Mouse (Mus musculus): ENCODE results near the gene Ptcd2. TPM values are rescaled to one million over a fixed set of nuclear protein-coding genes. Genes with fewer than 3 reads are reported as not detected.

The Ptcd2 gene
- polyA plus RNA-seq, 1 experiment, result 8.6 TPM

- TF ChIP-seq FLI1 (IDR thresholded peaks at IDR 0.05; ENCODE audit: low read length) (no peak), GATA1 (IDR thresholded peaks at IDR 0.05; ENCODE audit: borderline replicate concordance, low read length) (no peak)
- Histone ChIP-seq H3K9me3 (peaks cover 23% of the 10 kb centered on the region), H3K4me3 (replicated peaks) (no peak overlapping the region)
These were observed 36.1 kb downstream of the Ptcd2 start for GRCm38 (mm10) chr13:99308393-99308792.

GRCm38 (mm10) chr13:99307930-99308359 lies 36.6 kb downstream of the Ptcd2 start:
- peaks cover 5% of the 10 kb centered on the region for H3K4me1 ChIP-seq
- no peak overlapping the region for H3K4me3 ChIP-seq (replicated peaks)
- TF ChIP-seq GATA1 (IDR thresholded peaks at IDR 0.05; ENCODE audit: borderline replicate concordance, low read length) (no peak), FLI1 (IDR thresholded peaks at IDR 0.05; ENCODE audit: low read length) (no peak)
- H3K36me3 ChIP-seq (replicated peaks; ENCODE audit: low read length), result no peaks in the 10 kb centered on the region
- peaks cover 23% of the 10 kb centered on the region for H3K9me3 ChIP-seq
- peaks cover 18% of the 10 kb centered on the region for H3K27me3 ChIP-seq (replicated peaks)

More at GRCm38 (mm10) chr13:99308393-99308792, 36.1 kb downstream of the Ptcd2 start:
- Histone ChIP-seq H3K27me3 (replicated peaks) (peaks cover 17% of the 10 kb centered on the region), H3K4me1 (peaks cover 9% of the 10 kb centered on the region), H3K36me3 (replicated peaks; ENCODE audit: low read length) (no peaks in the 10 kb centered on the region)

- H3K4me3 ChIP-seq (replicated peaks), result no peak overlapping the region
- TF ChIP-seq FLI1 (IDR thresholded peaks at IDR 0.05; ENCODE audit: low read length) (no peak), GATA1 (IDR thresholded peaks at IDR 0.05; ENCODE audit: borderline replicate concordance, low read length) (no peak)
These were observed 38.3 kb downstream of the Ptcd2 start for GRCm38 (mm10) chr13:99306164-99306563.

GRCm38 (mm10) chr13:99305186-99305585 lies 39.3 kb downstream of the Ptcd2 start:
- no peaks in the 10 kb centered on the region for H3K36me3 ChIP-seq (replicated peaks; ENCODE audit: low read length)
- H3K4me1 ChIP-seq, result no peaks in the 10 kb centered on the region
- no peak for TF ChIP-seq FLI1 (IDR thresholded peaks at IDR 0.05; ENCODE audit: low read length)
- no peak for TF ChIP-seq GATA1 (IDR thresholded peaks at IDR 0.05; ENCODE audit: borderline replicate concordance, low read length)

More at GRCm38 (mm10) chr13:99306164-99306563, 38.3 kb downstream of the Ptcd2 start:
- H3K36me3 ChIP-seq (replicated peaks; ENCODE audit: low read length), result no peaks in the 10 kb centered on the region
- peaks cover 22% of the 10 kb centered on the region for H3K9me3 ChIP-seq
- H3K4me1 ChIP-seq, result no peaks in the 10 kb centered on the region
- peaks cover 25% of the 10 kb centered on the region for H3K27me3 ChIP-seq (replicated peaks)

GRCm38 (mm10) chr13:99304365-99304764 lies 40.1 kb downstream of the Ptcd2 start:
- H3K4me1 ChIP-seq, result peaks cover 2% of the 10 kb centered on the region
- peaks cover 24% of the 10 kb centered on the region for H3K27me3 ChIP-seq (replicated peaks)
- H3K36me3 ChIP-seq (replicated peaks; ENCODE audit: low read length), result no peaks in the 10 kb centered on the region
- no peak overlapping the region for H3K4me3 ChIP-seq (replicated peaks)
- TF ChIP-seq FLI1 (IDR thresholded peaks at IDR 0.05; ENCODE audit: low read length) (no peak), GATA1 (IDR thresholded peaks at IDR 0.05; ENCODE audit: borderline replicate concordance, low read length) (no peak)
- H3K9me3 ChIP-seq, result peaks cover 12% of the 10 kb centered on the region

More at GRCm38 (mm10) chr13:99305186-99305585, 39.3 kb downstream of the Ptcd2 start:
- peaks cover 18% of the 10 kb centered on the region for H3K9me3 ChIP-seq
- no peak overlapping the region for H3K4me3 ChIP-seq (replicated peaks)
- peaks cover 23% of the 10 kb centered on the region for H3K27me3 ChIP-seq (replicated peaks)

GRCm38 (mm10) chr13:99303846-99304245 lies 40.7 kb downstream of the Ptcd2 start:
- Histone ChIP-seq H3K36me3 (replicated peaks; ENCODE audit: low read length) (no peaks in the 10 kb centered on the region), H3K4me3 (replicated peaks) (no peak overlapping the region), H3K27me3 (replicated peaks) (peaks cover 25% of the 10 kb centered on the region), H3K9me3 (peaks cover 7% of the 10 kb centered on the region; the same call in 1 of the 2 replicates), H3K4me1 (peaks cover 5% of the 10 kb centered on the region)
- TF ChIP-seq FLI1 (IDR thresholded peaks at IDR 0.05; ENCODE audit: low read length) (no peak), GATA1 (IDR thresholded peaks at IDR 0.05; ENCODE audit: borderline replicate concordance, low read length) (no peak)

- TF ChIP-seq FLI1 (IDR thresholded peaks at IDR 0.05; ENCODE audit: low read length), result no peak
- TF ChIP-seq GATA1 (IDR thresholded peaks at IDR 0.05; ENCODE audit: borderline replicate concordance, low read length), result no peak
- peaks cover 6% of the 10 kb centered on the region for H3K9me3 ChIP-seq
- H3K36me3 ChIP-seq (replicated peaks; ENCODE audit: low read length), result no peaks in the 10 kb centered on the region
- H3K27me3 ChIP-seq (replicated peaks), result peaks cover 16% of the 10 kb centered on the region
- H3K4me3 ChIP-seq (replicated peaks), result no peak overlapping the region
- H3K4me1 ChIP-seq, result peaks cover 5% of the 10 kb centered on the region
These were observed 44.6 kb downstream of the Ptcd2 start for GRCm38 (mm10) chr13:99299921-99300320.

- Histone ChIP-seq H3K27me3 (replicated peaks) (no peaks in the 10 kb centered on the region), H3K4me1 (0 out of 2 replicates have a peak, but pooled peaks cover under 1% of the 10 kb centered on the region), H3K4me3 (replicated peaks) (no peak overlapping the region), H3K9me3 (peaks cover 23% of the 10 kb centered on the region), H3K36me3 (replicated peaks; ENCODE audit: low read length) (no peaks in the 10 kb centered on the region)
- TF ChIP-seq GATA1 (IDR thresholded peaks at IDR 0.05; ENCODE audit: borderline replicate concordance, low read length) (no peak), FLI1 (IDR thresholded peaks at IDR 0.05; ENCODE audit: low read length) (no peak)
These were observed 50.3 kb downstream of the Ptcd2 start for GRCm38 (mm10) chr13:99294176-99294575.

GRCm38 (mm10) chr13:99290766-99291165 lies 53.7 kb downstream of the Ptcd2 start:
- Histone ChIP-seq H3K36me3 (replicated peaks; ENCODE audit: low read length) (no peaks in the 10 kb centered on the region), H3K9me3 (peaks cover 23% of the 10 kb centered on the region), H3K4me1 (no peaks in the 10 kb centered on the region), H3K4me3 (replicated peaks) (no peak overlapping the region), H3K27me3 (replicated peaks) (peaks cover 6% of the 10 kb centered on the region)
- TF ChIP-seq FLI1 (IDR thresholded peaks at IDR 0.05; ENCODE audit: low read length) (no peak), GATA1 (IDR thresholded peaks at IDR 0.05; ENCODE audit: borderline replicate concordance, low read length) (no peak)

GRCm38 (mm10) chr13:99287786-99288185 lies 56.7 kb downstream of the Ptcd2 start:
- H3K4me3 ChIP-seq (replicated peaks), result no peak overlapping the region
- H3K36me3 ChIP-seq (replicated peaks; ENCODE audit: low read length), result no peaks in the 10 kb centered on the region
- peaks cover 19% of the 10 kb centered on the region for H3K27me3 ChIP-seq (replicated peaks)
- H3K9me3 ChIP-seq, result peaks cover 28% of the 10 kb centered on the region
- TF ChIP-seq GATA1 (IDR thresholded peaks at IDR 0.05; ENCODE audit: borderline replicate concordance, low read length) (no peak), FLI1 (IDR thresholded peaks at IDR 0.05; ENCODE audit: low read length) (no peak)
- no peaks in the 10 kb centered on the region for H3K4me1 ChIP-seq
